Mouse (Mus musculus): ENCODE measurements around the gene Slc25a25. TPM values are rescaled to one million over a fixed set of nuclear protein-coding genes. Genes with fewer than 3 reads are reported as not detected.

The Slc25a25 gene
- total RNA-seq, 1 experiment = 22.1 TPM

DNA sequence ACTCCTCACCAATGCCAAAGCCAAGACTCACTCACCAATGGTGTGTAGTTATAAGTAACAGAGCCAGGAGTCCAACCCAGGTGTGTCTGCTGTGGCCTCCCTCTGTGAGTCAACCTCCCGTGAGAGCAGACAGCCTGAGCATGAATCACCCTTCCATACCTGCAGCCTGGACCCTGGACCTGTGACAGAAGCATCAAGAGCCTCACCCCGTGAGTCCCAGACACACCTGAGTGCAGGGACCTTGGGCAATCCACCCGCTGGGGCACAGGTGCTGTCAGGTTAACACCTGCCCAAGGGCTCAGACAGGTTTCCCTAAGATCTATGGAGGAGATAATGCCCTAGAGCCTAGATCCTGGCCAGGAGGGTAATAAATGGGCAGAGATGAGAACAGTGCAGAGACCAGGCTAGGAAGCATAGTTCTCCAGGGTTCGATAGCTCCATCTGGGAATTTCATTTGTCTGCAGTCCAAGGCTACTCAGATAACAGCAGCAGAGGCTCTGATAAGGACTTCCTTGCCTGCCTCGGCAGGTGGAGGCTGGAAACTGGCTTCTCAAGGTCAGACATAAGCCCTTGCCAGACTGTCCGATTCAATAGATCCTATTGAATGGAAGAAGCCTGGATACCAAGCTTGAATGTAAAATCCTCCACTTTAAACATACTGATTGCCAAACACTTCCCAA lies 19.9 kb upstream of the Slc25a25 start:
- Histone ChIP-seq H3K4me3 (ENCODE audit: insufficient read depth in 1 of 2, low read depth in 1 of 2, low read length in 2 of 2, poor library complexity in 1 of 2, severe bottlenecking in 1 of 2) (no peak overlapping the region), H3K9ac (ENCODE audit: insufficient read depth, low read depth, low read length, poor library complexity, severe bottlenecking) (no peak overlapping the region), H3K27ac (ENCODE audit: insufficient read depth, low read depth, low read length, poor library complexity, severe bottlenecking) (no peak overlapping the region), H3K36me3 (ENCODE audit: control insufficient read depth, insufficient read depth, low read length, poor library complexity, severe bottlenecking) (no peaks in the 10 kb centered on the region), H3K4me1 (ENCODE audit: control insufficient read depth in 2 of 2, insufficient read depth in 2 of 2, low read length in 2 of 2, poor library complexity in 1 of 2) (no peaks in the 10 kb centered on the region), H3K9me3 (ENCODE audit: control insufficient read depth, insufficient read depth, low read depth, low read length) (peaks cover 10% of the 10 kb centered on the region)
- in situ Hi-C loops (cut with MboI; ENCODE audit: low sequenced_read_pairs in 2 of 2, unreplicated experiment in 2 of 2) = no loop called here
- no peak for DNase-seq (ENCODE audit: low read depth, low spot score)
- no peak for TF ChIP-seq ZC3H11A (IDR thresholded peaks at IDR 0.05; ENCODE audit: borderline replicate concordance, low read depth, low read length)
- no peak for TF ChIP-seq CHD2 (IDR thresholded peaks at IDR 0.05; ENCODE audit: low read depth, low read length)
- TF ChIP-seq ZNF384 (IDR thresholded peaks at IDR 0.05; ENCODE audit: low read depth, low read length) = no peak
- no peak for TF ChIP-seq HCFC1 (IDR thresholded peaks at IDR 0.05; ENCODE audit: borderline replicate concordance, insufficient read depth, low read length)
- no peak for TF ChIP-seq MAFK (IDR thresholded peaks at IDR 0.05; ENCODE audit: insufficient read depth, low read depth, low read length)

DNA sequence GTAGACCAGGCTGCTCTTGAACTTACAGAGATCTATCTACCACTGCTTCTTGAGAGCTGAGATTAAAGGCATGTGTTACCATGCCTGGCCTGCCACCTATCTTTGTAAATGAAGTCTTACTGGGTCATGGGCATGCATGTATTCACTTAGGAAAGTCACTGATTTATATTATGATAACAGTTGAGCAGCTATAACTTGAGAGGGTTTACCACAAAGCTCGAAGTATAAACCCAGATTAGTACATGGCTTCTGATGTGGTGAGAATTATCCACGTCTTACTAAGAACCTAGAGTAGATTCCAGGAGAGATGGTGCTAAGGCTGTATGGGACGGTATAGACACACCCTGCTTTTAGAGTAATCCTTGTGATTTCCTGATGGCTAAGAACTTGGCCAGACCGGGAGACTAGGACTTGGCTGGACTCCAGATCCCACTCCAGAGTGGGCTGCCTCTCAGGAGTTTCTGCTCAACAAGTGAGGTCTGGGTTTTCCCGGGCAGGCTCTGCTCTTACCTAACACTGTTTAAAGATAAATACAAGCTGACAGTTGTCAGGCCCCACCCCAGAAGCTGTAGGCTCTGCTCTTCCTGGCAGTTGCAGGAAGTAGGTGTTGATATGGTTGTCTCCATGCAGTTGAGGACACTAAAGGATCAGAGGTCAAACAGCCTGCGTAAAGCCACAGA lies 13.1 kb upstream of the Slc25a25 start:
- TF ChIP-seq CHD2 (IDR thresholded peaks at IDR 0.05; ENCODE audit: low read depth, low read length) (no peak), HCFC1 (IDR thresholded peaks at IDR 0.05; ENCODE audit: borderline replicate concordance, insufficient read depth, low read length) (no peak), ZNF384 (IDR thresholded peaks at IDR 0.05; ENCODE audit: low read depth, low read length) (no peak), ZC3H11A (IDR thresholded peaks at IDR 0.05; ENCODE audit: borderline replicate concordance, low read depth, low read length) (no peak), MAFK (IDR thresholded peaks at IDR 0.05; ENCODE audit: insufficient read depth, low read depth, low read length) (no peak)
- Histone ChIP-seq H3K9ac (ENCODE audit: insufficient read depth, low read depth, low read length, poor library complexity, severe bottlenecking) (no peak overlapping the region), H3K4me1 (ENCODE audit: control insufficient read depth in 2 of 2, insufficient read depth in 2 of 2, low read length in 2 of 2, poor library complexity in 1 of 2) (no peaks in the 10 kb centered on the region), H3K4me3 (ENCODE audit: insufficient read depth in 1 of 2, low read depth in 1 of 2, low read length in 2 of 2, poor library complexity in 1 of 2, severe bottlenecking in 1 of 2) (no peak overlapping the region), H3K9me3 (ENCODE audit: control insufficient read depth, insufficient read depth, low read depth, low read length) (no peaks in the 10 kb centered on the region), H3K36me3 (ENCODE audit: control insufficient read depth, insufficient read depth, low read length, poor library complexity, severe bottlenecking) (no peaks in the 10 kb centered on the region), H3K27ac (ENCODE audit: insufficient read depth, low read depth, low read length, poor library complexity, severe bottlenecking) (no peak overlapping the region)
- no peak for DNase-seq (ENCODE audit: low read depth, low spot score)
- in situ Hi-C loops (cut with MboI; ENCODE audit: low sequenced_read_pairs in 2 of 2, unreplicated experiment in 2 of 2) = no loop called here

DNA sequence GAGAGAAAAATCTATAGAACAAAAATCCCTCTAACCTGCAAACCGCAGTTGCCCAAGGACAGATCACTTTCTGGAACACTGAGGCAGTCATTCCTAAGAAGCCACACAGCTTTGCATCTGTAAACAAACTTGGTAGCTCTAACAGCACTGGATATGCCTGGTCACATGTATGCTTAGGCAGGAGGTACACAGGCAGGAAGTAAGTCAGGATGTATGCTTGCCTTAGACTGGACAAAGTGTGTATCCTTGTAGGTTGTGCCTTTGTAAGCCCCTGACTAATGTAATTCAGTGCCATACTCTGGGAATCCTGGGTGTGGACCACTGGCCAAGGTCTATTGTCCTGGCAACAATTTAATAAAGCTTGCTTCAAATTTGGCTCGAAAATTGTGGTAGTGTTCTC lies 12.5 kb upstream of the Slc25a25 start:
- Histone ChIP-seq H3K9me3 (ENCODE audit: control insufficient read depth, insufficient read depth, low read depth, low read length) (no peaks in the 10 kb centered on the region), H3K9ac (ENCODE audit: insufficient read depth, low read depth, low read length, poor library complexity, severe bottlenecking) (no peak overlapping the region), H3K27ac (ENCODE audit: insufficient read depth, low read depth, low read length, poor library complexity, severe bottlenecking) (no peak overlapping the region), H3K4me3 (ENCODE audit: insufficient read depth in 1 of 2, low read depth in 1 of 2, low read length in 2 of 2, poor library complexity in 1 of 2, severe bottlenecking in 1 of 2) (no peak overlapping the region), H3K36me3 (ENCODE audit: control insufficient read depth, insufficient read depth, low read length, poor library complexity, severe bottlenecking) (no peaks in the 10 kb centered on the region), H3K4me1 (ENCODE audit: control insufficient read depth in 2 of 2, insufficient read depth in 2 of 2, low read length in 2 of 2, poor library complexity in 1 of 2) (no peaks in the 10 kb centered on the region)
- no peak for DNase-seq (ENCODE audit: low read depth, low spot score)
- TF ChIP-seq HCFC1 (IDR thresholded peaks at IDR 0.05; ENCODE audit: borderline replicate concordance, insufficient read depth, low read length) (no peak), ZC3H11A (IDR thresholded peaks at IDR 0.05; ENCODE audit: borderline replicate concordance, low read depth, low read length) (no peak), MAFK (IDR thresholded peaks at IDR 0.05; ENCODE audit: insufficient read depth, low read depth, low read length) (no peak), ZNF384 (IDR thresholded peaks at IDR 0.05; ENCODE audit: low read depth, low read length) (no peak), CHD2 (IDR thresholded peaks at IDR 0.05; ENCODE audit: low read depth, low read length) (no peak)
- in situ Hi-C loops (cut with MboI; ENCODE audit: low sequenced_read_pairs in 2 of 2, unreplicated experiment in 2 of 2) = no loop called here

DNA sequence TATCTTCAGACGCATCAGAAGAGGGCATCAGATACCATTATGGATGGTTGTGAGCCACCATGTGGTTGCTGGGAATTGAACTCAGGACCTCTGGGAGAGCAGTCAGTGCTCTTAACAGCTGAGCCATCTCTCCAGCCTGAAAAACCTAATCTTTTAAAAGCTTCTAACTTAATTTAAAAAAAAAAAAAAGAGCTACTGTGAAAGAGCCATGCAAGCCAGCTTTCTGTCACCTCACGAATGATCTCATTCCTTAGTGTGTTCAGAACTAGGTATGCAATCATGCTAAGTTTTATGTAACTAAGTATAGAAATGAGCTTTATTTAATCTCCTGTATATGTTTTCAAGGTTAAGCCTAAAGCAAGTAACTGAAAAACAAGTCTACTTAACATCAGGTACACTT lies 8.4 kb upstream of the Slc25a25 start:
- in situ Hi-C loops (cut with MboI; ENCODE audit: low sequenced_read_pairs in 2 of 2, unreplicated experiment in 2 of 2) = no loop called here
- H3K9ac ChIP-seq (ENCODE audit: insufficient read depth, low read depth, low read length, poor library complexity, severe bottlenecking) = no peak overlapping the region
- peaks cover 0 to 5% of the 10 kb centered on the region in 2 experiments; a peak in 2 of 4 replicates for H3K4me1 ChIP-seq (ENCODE audit: control insufficient read depth in 2 of 2, insufficient read depth in 2 of 2, low read length in 2 of 2, poor library complexity in 1 of 2)
- no peak overlapping the region for H3K27ac ChIP-seq (ENCODE audit: insufficient read depth, low read depth, low read length, poor library complexity, severe bottlenecking)
- no peaks in the 10 kb centered on the region for H3K9me3 ChIP-seq (ENCODE audit: control insufficient read depth, insufficient read depth, low read depth, low read length)
- no peaks in the 10 kb centered on the region for H3K36me3 ChIP-seq (ENCODE audit: control insufficient read depth, insufficient read depth, low read length, poor library complexity, severe bottlenecking)
- TF ChIP-seq ZC3H11A (IDR thresholded peaks at IDR 0.05; ENCODE audit: borderline replicate concordance, low read depth, low read length) (no peak), ZNF384 (IDR thresholded peaks at IDR 0.05; ENCODE audit: low read depth, low read length) (no peak), CHD2 (IDR thresholded peaks at IDR 0.05; ENCODE audit: low read depth, low read length) (no peak), HCFC1 (IDR thresholded peaks at IDR 0.05; ENCODE audit: borderline replicate concordance, insufficient read depth, low read length) (no peak), MAFK (IDR thresholded peaks at IDR 0.05; ENCODE audit: insufficient read depth, low read depth, low read length) (no peak)
- DNase-seq (ENCODE audit: low read depth, low spot score) = no peak
- no peak overlapping the region for H3K4me3 ChIP-seq (ENCODE audit: insufficient read depth in 1 of 2, low read depth in 1 of 2, low read length in 2 of 2, poor library complexity in 1 of 2, severe bottlenecking in 1 of 2)

Measured in ES-E14 (cell line).